Mouse (Mus musculus): ENCODE results near the gene Pcna. TPM values are rescaled to one million over a fixed set of nuclear protein-coding genes. Genes with fewer than 3 reads are reported as not detected.

The Pcna gene
- total and polyA plus RNA-seq, 3 experiments = 77.8 to 520 (median 249) TPM

DNA sequence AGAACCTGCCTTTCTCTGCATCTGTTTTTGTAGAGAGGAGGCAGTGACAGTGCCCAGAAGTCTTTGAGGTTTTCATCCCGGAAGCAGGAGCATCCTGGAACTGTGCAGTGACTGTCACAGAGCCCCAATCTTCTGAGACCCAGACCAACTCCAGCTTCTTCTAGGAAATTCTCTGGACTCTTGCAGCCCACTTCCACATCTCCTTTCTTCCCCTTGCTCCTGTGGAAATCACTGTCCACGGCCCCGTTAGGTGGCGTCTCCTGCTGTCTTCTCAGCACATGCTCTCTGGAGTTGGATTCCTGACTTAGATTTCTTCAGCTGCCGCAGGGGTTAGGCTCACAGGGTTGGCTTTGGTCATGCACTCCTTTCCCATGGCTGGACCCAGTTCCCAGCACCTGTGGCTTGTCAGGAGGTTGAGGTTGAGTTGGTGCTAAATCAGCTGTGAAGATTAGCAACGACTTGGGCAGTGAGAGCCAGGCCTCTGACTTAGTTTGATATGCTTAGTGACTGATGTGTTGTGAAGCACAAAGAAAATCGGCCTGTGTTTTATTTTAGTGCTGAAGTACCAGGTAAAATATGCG lies 25.2 kb upstream of the Pcna start:
- no peak for ATAC-seq (ENCODE audit: extremely low read depth, insufficient number of reproducible peaks, low FRiP score, poor library complexity, severe bottlenecking)
- peaks cover 5% of the 10 kb centered on the region; the same call in 1 of the 2 replicates for H3K4me1 ChIP-seq (ENCODE audit: insufficient read depth, low read depth, low read length)
- H3K4me3 ChIP-seq (ENCODE audit: low read depth, low read length) = no peak overlapping the region

GRCm38 (mm10) chr2:132276249-132276648 lies 23.1 kb upstream of the Pcna start:
- H3K4me1 ChIP-seq (ENCODE audit: insufficient read depth, low read depth, low read length) = no peaks in the 10 kb centered on the region
- no peak overlapping the region for H3K4me3 ChIP-seq (ENCODE audit: low read depth, low read length)
- no peaks in the 10 kb centered on the region for H3K27me3 ChIP-seq (ENCODE audit: insufficient read depth, low read length)
- peaks cover 42% of the 10 kb centered on the region for H3K36me3 ChIP-seq (replicated peaks)
- no peak for DNase-seq (ENCODE audit: low spot score)
- H3K9me3 ChIP-seq (replicated peaks) = no peaks in the 10 kb centered on the region
- ATAC-seq (ENCODE audit: extremely low read depth, insufficient number of reproducible peaks, low FRiP score, poor library complexity, severe bottlenecking) = no peak
- no peak for TF ChIP-seq POLR2AphosphoS5 (IDR thresholded peaks at IDR 0.05; ENCODE audit: insufficient replicate concordance, low read depth, low read length)
- TF ChIP-seq GATA1 (IDR thresholded peaks at IDR 0.05; ENCODE audit: borderline replicate concordance, low read length) = no peak
- TF ChIP-seq TAL1 (conservative IDR thresholded peaks at IDR 0.05; ENCODE audit: low read depth, low read length) = no peak
- no peak for TF ChIP-seq CTCF (IDR thresholded peaks at IDR 0.05; ENCODE audit: low read depth, low read length)
- no peak for TF ChIP-seq GATA2 (IDR thresholded peaks at IDR 0.05; ENCODE audit: borderline replicate concordance, low read depth, low read length)

More for the DNA sequence above, 25.2 kb upstream of the Pcna start:
- Histone ChIP-seq H3K27me3 (ENCODE audit: insufficient read depth, low read length) (no peaks in the 10 kb centered on the region), H3K9me3 (replicated peaks) (no peaks in the 10 kb centered on the region), H3K36me3 (replicated peaks) (peaks cover 53% of the 10 kb centered on the region)
- no peak for TF ChIP-seq GATA2 (IDR thresholded peaks at IDR 0.05; ENCODE audit: borderline replicate concordance, low read depth, low read length)
- no peak for TF ChIP-seq TAL1 (conservative IDR thresholded peaks at IDR 0.05; ENCODE audit: low read depth, low read length)
- TF ChIP-seq POLR2AphosphoS5 (IDR thresholded peaks at IDR 0.05; ENCODE audit: insufficient replicate concordance, low read depth, low read length) = no peak
- no peak for TF ChIP-seq CTCF (IDR thresholded peaks at IDR 0.05; ENCODE audit: low read depth, low read length)
- no peak for TF ChIP-seq GATA1 (IDR thresholded peaks at IDR 0.05; ENCODE audit: borderline replicate concordance, low read length)
- no peak for DNase-seq (ENCODE audit: low spot score)

- Histone ChIP-seq H3K36me3 (replicated peaks) (peaks cover 39% of the 10 kb centered on the region), H3K9me3 (replicated peaks) (no peaks in the 10 kb centered on the region), H3K4me1 (ENCODE audit: insufficient read depth, low read depth, low read length) (no peaks in the 10 kb centered on the region; the same call in 1 of the 2 replicates), H3K27me3 (ENCODE audit: insufficient read depth, low read length) (no peaks in the 10 kb centered on the region), H3K4me3 (ENCODE audit: low read depth, low read length) (no peak overlapping the region)
- ATAC-seq (ENCODE audit: extremely low read depth, insufficient number of reproducible peaks, low FRiP score, poor library complexity, severe bottlenecking) (no peak), DNase-seq (ENCODE audit: low spot score) (no peak)
- TF ChIP-seq GATA1 (IDR thresholded peaks at IDR 0.05; ENCODE audit: borderline replicate concordance, low read length) (no peak), POLR2AphosphoS5 (IDR thresholded peaks at IDR 0.05; ENCODE audit: insufficient replicate concordance, low read depth, low read length) (no peak), GATA2 (IDR thresholded peaks at IDR 0.05; ENCODE audit: borderline replicate concordance, low read depth, low read length) (no peak), TAL1 (conservative IDR thresholded peaks at IDR 0.05; ENCODE audit: low read depth, low read length) (no peak), CTCF (IDR thresholded peaks at IDR 0.05; ENCODE audit: low read depth, low read length) (no peak)
These were observed 22.4 kb upstream of the Pcna start for GRCm38 (mm10) chr2:132275527-132275926.

DNA sequence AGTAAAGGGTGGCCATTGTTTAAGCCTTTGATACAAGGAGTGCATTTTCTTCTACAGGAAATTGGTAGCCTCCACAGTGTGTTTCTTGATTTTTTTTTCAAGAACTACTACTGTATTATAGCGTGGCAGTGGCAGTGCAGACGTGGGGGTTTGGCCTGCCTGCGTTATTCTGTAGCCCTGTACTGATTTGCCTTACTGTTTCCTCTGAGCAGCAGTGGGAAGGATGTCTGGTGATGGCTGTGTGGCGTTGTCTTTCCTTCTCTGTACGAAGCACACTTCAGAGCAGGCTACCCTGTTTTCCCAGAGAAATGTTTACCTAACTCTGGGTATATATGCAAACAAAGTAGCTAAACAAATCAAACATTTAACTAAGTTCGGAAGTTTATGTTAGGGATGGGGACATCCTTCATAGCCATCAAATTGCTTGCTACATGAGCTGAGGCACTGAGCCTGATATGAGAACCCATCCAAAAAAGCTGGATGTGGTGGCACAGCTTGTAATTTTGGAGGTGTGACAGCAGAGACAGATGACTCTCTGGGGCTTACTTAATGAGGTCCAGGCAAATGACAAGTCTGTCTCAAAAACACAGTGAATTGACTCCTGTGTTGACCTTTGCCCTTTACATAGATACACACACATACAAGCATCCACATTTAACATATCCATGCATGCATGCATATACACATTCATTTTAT lies 19.7 kb upstream of the Pcna start:
- Histone ChIP-seq H3K36me3 (replicated peaks) (peaks cover 22% of the 10 kb centered on the region), H3K9me3 (replicated peaks) (no peaks in the 10 kb centered on the region), H3K27me3 (ENCODE audit: insufficient read depth, low read length) (no peaks in the 10 kb centered on the region), H3K4me3 (ENCODE audit: low read depth, low read length) (no peak overlapping the region), H3K4me1 (ENCODE audit: insufficient read depth, low read depth, low read length) (peaks cover 8% of the 10 kb centered on the region)
- no peak for ATAC-seq (ENCODE audit: extremely low read depth, insufficient number of reproducible peaks, low FRiP score, poor library complexity, severe bottlenecking)
- TF ChIP-seq GATA1 (IDR thresholded peaks at IDR 0.05; ENCODE audit: borderline replicate concordance, low read length) (no peak), GATA2 (IDR thresholded peaks at IDR 0.05; ENCODE audit: borderline replicate concordance, low read depth, low read length) (no peak)
- no peak for DNase-seq (ENCODE audit: low spot score)

DNA sequence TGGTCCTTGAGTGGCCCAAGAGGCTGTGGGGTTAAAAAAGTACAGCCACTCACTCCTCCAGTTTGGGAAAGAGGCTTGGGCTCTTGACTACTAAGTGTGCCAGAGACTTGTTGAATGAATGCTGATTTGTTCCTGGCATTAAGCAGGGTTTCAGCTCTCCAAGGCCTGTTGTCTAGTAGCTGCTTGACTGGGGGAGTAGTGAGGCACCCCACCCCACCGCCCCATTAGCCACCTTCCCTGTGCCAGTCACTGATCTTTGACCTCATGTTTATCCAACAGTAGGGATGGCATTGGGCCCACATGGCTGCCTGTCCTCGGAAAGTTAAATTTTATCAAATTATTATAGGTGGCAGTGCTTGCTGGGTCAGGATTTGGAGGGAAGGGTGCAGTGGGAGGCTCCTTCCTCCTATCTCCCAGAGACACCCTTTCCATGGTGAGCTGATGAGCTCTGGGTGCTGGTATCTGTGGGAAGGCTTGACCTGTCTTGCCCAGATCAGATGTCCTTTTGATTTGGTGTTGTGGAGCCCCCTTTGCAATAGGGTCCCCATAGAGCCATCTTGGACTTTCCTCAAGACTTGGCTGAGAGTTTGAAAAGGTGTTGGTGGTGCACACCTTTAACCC lies 17.3 kb upstream of the Pcna start:
- Histone ChIP-seq H3K27me3 (ENCODE audit: insufficient read depth, low read length) (no peaks in the 10 kb centered on the region), H3K36me3 (replicated peaks) (peaks cover 11% of the 10 kb centered on the region), H3K4me1 (ENCODE audit: insufficient read depth, low read depth, low read length) (peaks cover 11% of the 10 kb centered on the region), H3K4me3 (ENCODE audit: low read depth, low read length) (no peak overlapping the region), H3K9me3 (replicated peaks) (no peaks in the 10 kb centered on the region)
- DNase-seq (ENCODE audit: low spot score) = no peak
- no peak for ATAC-seq (ENCODE audit: extremely low read depth, insufficient number of reproducible peaks, low FRiP score, poor library complexity, severe bottlenecking)
- TF ChIP-seq POLR2AphosphoS5 (IDR thresholded peaks at IDR 0.05; ENCODE audit: insufficient replicate concordance, low read depth, low read length) (no peak), CTCF (IDR thresholded peaks at IDR 0.05; ENCODE audit: low read depth, low read length) (no peak), GATA2 (IDR thresholded peaks at IDR 0.05; ENCODE audit: borderline replicate concordance, low read depth, low read length) (no peak), TAL1 (conservative IDR thresholded peaks at IDR 0.05; ENCODE audit: low read depth, low read length) (no peak), GATA1 (IDR thresholded peaks at IDR 0.05; ENCODE audit: borderline replicate concordance, low read length) (no peak)

GRCm38 (mm10) chr2:132269217-132269616 lies 16.1 kb upstream of the Pcna start:
- no peaks in the 10 kb centered on the region for H3K9me3 ChIP-seq (replicated peaks)
- TF ChIP-seq GATA1 (IDR thresholded peaks at IDR 0.05; ENCODE audit: borderline replicate concordance, low read length) = no peak
- TF ChIP-seq CTCF (IDR thresholded peaks at IDR 0.05; ENCODE audit: low read depth, low read length) = no peak
- no peak for TF ChIP-seq TAL1 (conservative IDR thresholded peaks at IDR 0.05; ENCODE audit: low read depth, low read length)
- TF ChIP-seq POLR2AphosphoS5 (IDR thresholded peaks at IDR 0.05; ENCODE audit: insufficient replicate concordance, low read depth, low read length) = no peak
- TF ChIP-seq GATA2 (IDR thresholded peaks at IDR 0.05; ENCODE audit: borderline replicate concordance, low read depth, low read length) = no peak
- DNase-seq (ENCODE audit: low spot score) (peak; percentile 27), ATAC-seq (ENCODE audit: extremely low read depth, insufficient number of reproducible peaks, low FRiP score, poor library complexity, severe bottlenecking) (peak; percentile 96)
- H3K4me3 ChIP-seq (ENCODE audit: low read depth, low read length) = no peak overlapping the region
- peaks cover 11% of the 10 kb centered on the region for H3K36me3 ChIP-seq (replicated peaks)
- no peaks in the 10 kb centered on the region for H3K27me3 ChIP-seq (ENCODE audit: insufficient read depth, low read length)
- H3K4me1 ChIP-seq (ENCODE audit: insufficient read depth, low read depth, low read length) = peaks cover 23% of the 10 kb centered on the region

Data from G1E (cell line).